Mouse (Mus musculus) MEL-GATA-1-ER (cell line): Measurements from ENCODE around the gene Klrb1b.
"Not testable (repeated sequence)": the region's sequence is repeated elsewhere in the genome, so short reads cannot be mapped to it uniquely, and the experiment has no call there.

Experiments
- DNase-seq: peaks from one replicate; pipeline ENCODE4 v3.0.0-alpha.2; 2012; ENCODE audit warnings: low read depth; ENCODE audit errors: extremely low read depth

Klrb1b gene

GRCm38 (mm10) chr6:128841327-128842089, 15.4 kb upstream of the Klrb1b start:
- DNase-seq, result no peak

- not testable (repeated sequence) for DNase-seq
Measured at GRCm38 (mm10) chr6:128840669-128841068, 14.5 kb upstream of the Klrb1b start.

- no peak for DNase-seq
Measured at GRCm38 (mm10) chr6:128839921-128840320, 13.8 kb upstream of the Klrb1b start.

- peak; percentile 78 for DNase-seq
Measured at GRCm38 (mm10) chr6:128839266-128839771, 13.2 kb upstream of the Klrb1b start.

- DNase-seq, result no peak
Measured at GRCm38 (mm10) chr6:128838342-128839265, 12.5 kb upstream of the Klrb1b start.

- DNase-seq, result peak; percentile 73
Measured at GRCm38 (mm10) chr6:128837454-128838341, 11.6 kb upstream of the Klrb1b start.

GRCm38 (mm10) chr6:128836955-128837334, 10.8 kb upstream of the Klrb1b start:
- peak; percentile 52 for DNase-seq

GRCm38 (mm10) chr6:128836191-128836954, 10.2 kb upstream of the Klrb1b start:
- no peak for DNase-seq

- DNase-seq, result no peak
Measured at GRCm38 (mm10) chr6:128835571-128835970, 9.4 kb upstream of the Klrb1b start.

GRCm38 (mm10) chr6:128833046-128833445, 6.9 kb upstream of the Klrb1b start:
- no peak for DNase-seq

GRCm38 (mm10) chr6:128829837-128830236, 3.7 kb upstream of the Klrb1b start:
- DNase-seq, result no peak

- no peak for DNase-seq
Measured at GRCm38 (mm10) chr6:128826781-128827180, 650 bp upstream of the Klrb1b start.

- no peak for DNase-seq
Measured at GRCm38 (mm10) chr6:128818083-128818802, 7.9 kb downstream of the Klrb1b start.

- DNase-seq, result no peak
Measured at GRCm38 (mm10) chr6:128808532-128808931, 17.6 kb downstream of the Klrb1b start.

GRCm38 (mm10) chr6:128807021-128807420, 19.1 kb downstream of the Klrb1b start:
- no peak for DNase-seq

- DNase-seq, result peak; percentile 54
Measured at GRCm38 (mm10) chr6:128804823-128805640, 21.1 kb downstream of the Klrb1b start.

- peak; percentile 96 for DNase-seq
Measured at GRCm38 (mm10) chr6:128802999-128803857, 22.9 kb downstream of the Klrb1b start.

- DNase-seq, result no peak
Measured at GRCm38 (mm10) chr6:128802557-128802956, 23.6 kb downstream of the Klrb1b start.
